Mouse (Mus musculus) embryonic facial prominence, embryonic 11.5 days (tissue): Measurements from ENCODE around the gene Dkkl1. TPM values are rescaled to one million over a fixed set of nuclear protein-coding genes. Genes with fewer than 3 reads are reported as not detected.

Experiments
- ATAC-seq: fragments of 200-750 bp; cut with Nextera tagmentation; replicated peaks from 2 replicates; pipeline ENCODE4 v1.8.0; 2017; ENCODE audit warnings: low read depth; ENCODE audit not compliant: insufficient number of reproducible peaks, low FRiP score, low TSS enrichment
- DNase-seq: peaks from one replicate; pipeline ENCODE4 v3.0.0-alpha.2; 2015; ENCODE audit warnings: low spot score
- H3K27ac ChIP-seq: fragments of 300-500 bp; sonication (generic); replicated peaks from 2 replicates; pipeline ENCODE4 v1.5.1; 2014; ENCODE audit warnings: mild to moderate bottlenecking, low read depth, low read length, control low read depth
- H3K27me3 ChIP-seq: fragments of 300-500 bp; sonication (generic); 2 replicates; pipeline ENCODE4 v1.6.1; 2014; ENCODE audit warnings: mild to moderate bottlenecking, low read length, moderate library complexity, mixed read lengths; ENCODE audit not compliant: control insufficient read depth, insufficient read depth
- H3K36me3 ChIP-seq: fragments of 300-500 bp; sonication (generic); replicated peaks from 2 replicates; pipeline ENCODE4 v1.6.1; 2014; ENCODE audit warnings: low read depth, mild to moderate bottlenecking, low read length, moderate library complexity, mixed read lengths; ENCODE audit not compliant: control insufficient read depth, insufficient read depth
- H3K4me1 ChIP-seq: fragments of 300-500 bp; sonication (generic); 2 replicates; pipeline ENCODE4 v1.6.1; 2014; ENCODE audit warnings: low read length, mixed read lengths; ENCODE audit not compliant: control insufficient read depth, insufficient read depth
- H3K4me2 ChIP-seq: fragments of 300-500 bp; sonication (generic); 2 replicates; pipeline ENCODE4 v1.6.1; 2014; ENCODE audit warnings: low read depth, mild to moderate bottlenecking, control low read depth, low read length, moderate library complexity
- H3K4me3 ChIP-seq: fragments of 300-500 bp; sonication (generic); 2 replicates; pipeline ENCODE4 v1.5.1; 2014; ENCODE audit warnings: low read depth, low read length, control low read depth
- H3K9ac ChIP-seq: fragments of 300-500 bp; sonication (generic); replicated peaks from 2 replicates; pipeline ENCODE4 v1.6.1; 2014; ENCODE audit warnings: mild to moderate bottlenecking, control low read depth, low read length
- H3K9me3 ChIP-seq: fragments of 300-500 bp; sonication (generic); replicated peaks from 2 replicates; pipeline ENCODE4 v1.6.1; 2016; ENCODE audit warnings: mild to moderate bottlenecking, low read length, inconsistent platforms, mixed read lengths; ENCODE audit not compliant: control insufficient read depth
- WGBS: fragments of 180-500 bp; shearing (Covaris S2); extraction: QIAGEN DNeasy Blood & Tissue Kit; methylation state at CpG from one replicate; pipeline ENCODE4 v1.1.7; 2014; 5-methylcytosine and 5-hydroxymethylcytosine counted together
- polyA plus RNA-seq: library from polyadenylated mRNA; unstranded; fragments of >200 nt; fragmentation: Nextera tagmentation; extraction: Ambion mirVana; gene quantifications from 2 replicates; pipeline ENCODE4 v1.2.1, GENCODE M21; 2014

Gene Dkkl1
- polyA plus RNA-seq, 1 experiment from 2014 or later = 1.8 TPM

DNA sequence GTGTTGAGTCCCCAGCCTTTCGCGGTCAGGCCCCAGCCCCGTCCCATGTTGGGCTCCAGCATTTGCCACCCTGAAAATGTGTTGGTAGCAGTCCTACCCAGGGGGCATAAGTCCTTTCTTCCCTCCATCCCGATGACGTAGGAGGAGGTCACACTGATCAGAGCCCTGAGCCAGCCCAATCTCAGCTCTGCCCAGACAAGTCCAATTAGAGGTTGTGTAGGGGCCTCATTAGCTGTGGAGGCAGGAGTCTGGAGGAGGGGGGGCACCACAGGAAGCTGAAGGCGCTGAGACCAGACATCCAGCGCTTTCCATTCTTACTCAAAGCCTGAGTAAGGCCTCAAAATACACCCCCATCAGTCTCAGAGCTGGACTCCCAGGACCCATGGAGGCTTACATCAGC is 26.0 kb downstream of the Dkkl1 start:
- ATAC-seq = no peak
- WGBS = 53% methylated on average over 7 of the region's 7 CpGs
- Histone ChIP-seq H3K27ac (no peak overlapping the region), H3K4me3 (no peak overlapping the region), H3K4me1 (no peaks in the 10 kb centered on the region; the same call in 1 of the 2 replicates), H3K36me3 (no peaks in the 10 kb centered on the region), H3K27me3 (peaks cover 43% of the 10 kb centered on the region), H3K9me3 (no peaks in the 10 kb centered on the region), H3K9ac (no peak overlapping the region), H3K4me2 (no peak overlapping the region)
- DNase-seq = no peak

DNA sequence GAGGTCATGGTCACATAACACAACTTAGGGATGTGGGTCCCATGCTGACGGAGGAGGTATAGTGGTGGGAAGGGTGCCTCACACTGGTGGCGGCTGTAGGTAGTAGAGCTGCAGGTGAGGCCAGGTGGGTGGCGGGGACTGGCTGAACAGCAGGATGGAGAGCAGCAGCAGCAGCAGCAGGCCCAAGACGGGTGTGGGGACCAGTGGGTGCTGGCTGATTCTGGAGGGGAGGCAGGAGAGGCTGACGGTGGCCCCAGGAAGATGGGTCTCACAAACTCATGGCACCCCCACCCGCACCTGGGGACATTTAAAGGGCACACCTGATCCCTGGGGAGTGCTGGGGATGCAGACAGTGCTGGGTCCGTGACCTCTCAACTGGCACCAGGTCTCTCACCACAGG is 28.3 kb downstream of the Dkkl1 start:
- ATAC-seq = no peak
- Histone ChIP-seq H3K4me1 (no peaks in the 10 kb centered on the region; the same call in 1 of the 2 replicates), H3K27me3 (peaks cover 63% of the 10 kb centered on the region), H3K36me3 (no peaks in the 10 kb centered on the region), H3K9me3 (no peaks in the 10 kb centered on the region), H3K4me3 (no peak overlapping the region), H3K9ac (no peak overlapping the region), H3K27ac (no peak overlapping the region), H3K4me2 (no peak overlapping the region)
- no peak for DNase-seq
- WGBS = 56% methylated on average over 7 of the region's 7 CpGs

DNA sequence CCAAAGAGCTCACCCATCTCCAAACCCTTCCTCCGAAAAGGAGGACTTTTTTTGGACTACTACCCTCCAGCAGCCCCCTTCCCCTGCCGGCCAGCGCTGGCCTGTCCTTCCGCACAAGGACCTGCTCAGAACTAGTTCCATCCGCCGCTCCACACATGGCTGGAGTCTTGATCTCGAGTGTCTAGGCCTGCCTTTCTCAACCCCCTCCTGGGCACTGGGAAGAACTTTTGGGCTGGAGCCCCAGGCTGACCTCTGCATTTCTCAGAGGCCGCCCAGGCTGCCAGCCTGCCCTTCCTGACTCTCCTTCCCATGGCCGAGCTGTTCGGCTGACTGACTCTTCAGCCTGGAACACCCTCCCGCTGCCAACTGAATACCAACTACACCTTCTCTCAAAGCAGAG is 29.3 kb downstream of the Dkkl1 start:
- ATAC-seq (peak; percentile 4; the same call in 1 of the 2 replicates), DNase-seq (no peak)
- Histone ChIP-seq H3K4me3 (peak overlapping the region; percentile 17; the same call in 1 of the 2 replicates), H3K9ac (0 out of 2 replicates have a peak overlapping the region, but pooled peaks have one; percentile 13), H3K27me3 (peaks cover 74% of the 10 kb centered on the region), H3K27ac (no peak overlapping the region), H3K4me2 (peak overlapping the region; percentile 40), H3K36me3 (no peaks in the 10 kb centered on the region), H3K9me3 (no peaks in the 10 kb centered on the region), H3K4me1 (no peaks in the 10 kb centered on the region; the same call in 1 of the 2 replicates)
- WGBS = 17% methylated on average over 11 of the region's 11 CpGs

DNA sequence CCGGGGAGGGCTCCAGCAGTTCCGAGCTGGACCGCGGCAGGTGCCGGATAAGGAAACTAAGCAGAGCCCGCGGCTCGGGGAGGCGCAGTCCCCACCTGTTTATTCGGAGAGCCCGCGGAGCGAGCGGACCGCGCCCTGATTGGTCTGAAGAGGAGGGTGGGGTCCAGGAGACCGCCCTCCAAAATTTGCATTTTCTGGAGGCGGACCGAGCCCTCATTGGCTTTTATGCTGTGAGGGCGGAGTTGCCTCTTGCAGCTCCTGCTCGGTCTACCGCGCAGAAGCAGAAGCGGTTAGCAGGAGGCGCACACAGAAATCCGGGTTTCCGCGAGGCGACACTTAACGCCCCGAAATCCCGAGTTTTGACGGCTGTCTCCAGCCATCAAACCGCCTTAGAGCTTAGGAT is 29.7 kb downstream of the Dkkl1 start:
- H3K27ac ChIP-seq = no peak overlapping the region
- peak; percentile 70 for ATAC-seq
- no peaks in the 10 kb centered on the region for H3K9me3 ChIP-seq
- H3K4me1 ChIP-seq = no peaks in the 10 kb centered on the region; the same call in 1 of the 2 replicates
- peak; percentile 93 for DNase-seq
- under 1% methylated on average over 31 of the region's 34 CpGs for WGBS
- H3K9ac ChIP-seq = 0 out of 2 replicates have a peak overlapping the region, but pooled peaks have one; percentile 13
- peaks cover 78% of the 10 kb centered on the region for H3K27me3 ChIP-seq
- no peaks in the 10 kb centered on the region for H3K36me3 ChIP-seq
- peak overlapping the region; percentile 40 for H3K4me2 ChIP-seq
- H3K4me3 ChIP-seq = peak overlapping the region; percentile 17; the same call in 1 of the 2 replicates

DNA sequence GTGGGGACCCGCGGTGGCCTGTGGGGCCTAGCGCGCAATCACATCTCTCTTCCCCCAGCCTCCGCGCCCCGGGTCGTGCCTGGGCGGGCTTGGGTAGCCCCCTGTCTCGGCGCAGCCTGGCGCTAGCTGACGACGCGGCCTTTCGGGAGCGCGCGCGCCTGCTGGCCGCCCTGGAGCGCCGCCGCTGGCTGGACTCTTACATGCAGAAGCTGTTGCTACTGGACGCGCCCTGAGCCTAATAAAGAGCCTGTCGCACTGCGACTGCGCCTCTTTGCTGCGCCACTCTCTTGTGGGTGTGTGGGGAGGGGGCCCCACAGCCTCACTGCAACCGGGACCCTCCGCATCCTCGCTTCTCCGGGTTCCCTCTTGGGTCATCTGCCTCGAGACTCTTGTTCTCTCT is 30.4 kb downstream of the Dkkl1 start:
- no peak overlapping the region for H3K9ac ChIP-seq
- no peaks in the 10 kb centered on the region for H3K36me3 ChIP-seq
- no peak overlapping the region for H3K4me3 ChIP-seq
- ATAC-seq (no peak), DNase-seq (no peak)
- peaks cover 84% of the 10 kb centered on the region for H3K27me3 ChIP-seq
- H3K4me2 ChIP-seq = no peak overlapping the region
- no peaks in the 10 kb centered on the region; the same call in 1 of the 2 replicates for H3K4me1 ChIP-seq
- H3K27ac ChIP-seq = no peak overlapping the region
- no peaks in the 10 kb centered on the region for H3K9me3 ChIP-seq
- WGBS = 7% methylated on average over 32 of the region's 35 CpGs

DNA sequence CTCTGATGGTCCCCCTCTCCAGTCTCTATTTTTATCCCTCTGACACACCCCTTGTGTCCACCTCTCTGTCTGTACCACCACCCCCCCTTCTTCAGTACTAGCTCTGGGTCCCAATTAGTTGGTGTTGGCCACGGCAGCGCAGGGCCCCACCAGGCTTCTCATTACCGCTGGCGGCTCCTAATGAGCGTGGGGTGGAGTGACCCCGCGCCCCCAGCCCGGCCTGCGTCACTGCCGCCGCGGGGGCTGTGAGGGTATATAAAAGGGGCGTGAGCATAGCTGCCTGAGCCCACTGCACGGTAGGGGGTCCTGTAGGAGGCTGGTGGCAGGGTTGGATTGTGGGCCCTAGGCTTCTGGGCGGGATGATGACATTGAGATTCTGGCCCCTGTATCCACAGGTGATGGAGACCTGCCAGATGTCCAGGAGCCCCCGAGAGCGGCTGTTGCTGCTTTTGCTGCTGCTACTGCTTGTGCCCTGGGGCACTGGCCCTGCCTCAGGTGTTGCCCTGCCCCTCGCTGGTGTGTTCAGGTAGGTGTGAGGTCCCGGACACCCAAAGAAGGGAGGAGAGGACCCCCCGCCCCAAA is 31.0 kb downstream of the Dkkl1 start, which contains the start of gene Pth2:
Pth2 (plus strand) TSS at position 100 of the 582 bp plus-strand sequence.
- no peak within 1 kb of the TSS for H3K4me2 ChIP-seq
- no peak within 1 kb of the TSS for H3K9ac ChIP-seq
- H3K9me3 ChIP-seq = no peaks in the 10 kb centered on the region
- H3K36me3 ChIP-seq = no peaks in the 10 kb centered on the region
- peaks cover 90% of the 10 kb centered on the region for H3K27me3 ChIP-seq
- WGBS = 18% methylated on average over 17 of the region's 20 CpGs
- no peak within 1 kb of the TSS for H3K4me3 ChIP-seq
- DNase-seq = no peak
- no peak for ATAC-seq
- no peak within 1 kb of the TSS for H3K27ac ChIP-seq
- no peaks in the 10 kb centered on the region for H3K4me1 ChIP-seq

DNA sequence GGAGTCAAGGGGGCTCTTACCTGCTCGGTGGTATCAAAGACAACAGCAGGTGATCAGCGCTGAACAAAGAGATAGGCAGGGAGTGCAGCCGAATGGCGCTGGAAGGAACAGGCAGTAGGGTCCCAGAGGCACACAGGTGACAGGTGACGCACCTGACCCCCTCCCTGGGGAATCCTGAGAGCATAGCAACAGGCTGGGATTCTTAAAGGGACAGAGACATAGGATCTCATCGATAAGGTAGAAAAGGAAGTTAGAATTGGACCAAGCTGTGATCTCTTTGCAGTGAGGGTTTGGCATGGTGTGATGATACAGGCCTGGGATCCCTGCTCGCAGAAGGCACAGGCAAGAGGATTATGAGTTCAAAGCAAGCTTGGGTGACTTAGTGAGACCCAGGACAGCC is 32.5 kb downstream of the Dkkl1 start, which contains the start of gene Gfy:
Gfy (minus strand) TSS at position 101 of the 400 bp plus-strand sequence.
- DNase-seq = no peak
- no peak within 1 kb of the TSS for H3K4me2 ChIP-seq

DNA sequence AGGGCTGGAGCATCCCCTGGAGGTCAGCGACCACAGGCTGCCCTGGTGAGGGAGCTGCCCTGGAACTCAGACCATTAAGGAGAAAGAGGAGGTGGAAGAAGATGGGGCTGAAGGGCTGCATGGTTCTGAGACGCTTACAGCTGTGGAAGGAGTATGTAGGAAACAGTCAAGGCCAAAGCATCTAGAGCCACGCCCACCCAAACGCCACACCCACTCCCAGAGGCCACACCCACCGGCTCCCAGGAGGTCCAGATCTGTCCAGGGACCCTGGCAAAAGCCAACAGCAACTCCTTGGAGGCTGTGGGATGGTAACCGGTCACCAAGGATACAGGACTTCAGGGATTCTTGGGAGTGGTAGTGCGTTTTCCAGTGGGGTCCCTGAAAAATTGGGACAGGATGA is 33.4 kb downstream of the Dkkl1 start:
- no peak for DNase-seq
- no peak for ATAC-seq
- Histone ChIP-seq H3K4me3 (no peak overlapping the region), H3K36me3 (no peaks in the 10 kb centered on the region), H3K9ac (no peak overlapping the region), H3K4me1 (no peaks in the 10 kb centered on the region; the same call in 1 of the 2 replicates), H3K4me2 (no peak overlapping the region), H3K27ac (no peak overlapping the region), H3K27me3 (peaks cover 94% of the 10 kb centered on the region), H3K9me3 (no peaks in the 10 kb centered on the region)
- WGBS = 22% methylated on average over 7 of the region's 7 CpGs

More for the DNA sequence above, 32.5 kb downstream of the Dkkl1 start, which contains the start of gene Gfy:
- H3K4me1 ChIP-seq = no peaks in the 10 kb centered on the region; the same call in 1 of the 2 replicates
- no peaks in the 10 kb centered on the region for H3K36me3 ChIP-seq
- peaks cover 98% of the 10 kb centered on the region for H3K27me3 ChIP-seq
- ATAC-seq = no peak
- H3K4me3 ChIP-seq = no peak within 1 kb of the TSS
- no peaks in the 10 kb centered on the region for H3K9me3 ChIP-seq
- no peak within 1 kb of the TSS for H3K9ac ChIP-seq
- WGBS = 26% methylated on average over 7 of the region's 7 CpGs
- no peak within 1 kb of the TSS for H3K27ac ChIP-seq
